Mouse (Mus musculus) layer of hippocampus, adult 9-11 months (tissue): ENCODE measurements around the gene Samt3.

ENCODE experiments used
- DNase-seq: peaks from one replicate; pipeline ENCODE4 v3.0.0; 2022

The Samt3 gene

DNA sequence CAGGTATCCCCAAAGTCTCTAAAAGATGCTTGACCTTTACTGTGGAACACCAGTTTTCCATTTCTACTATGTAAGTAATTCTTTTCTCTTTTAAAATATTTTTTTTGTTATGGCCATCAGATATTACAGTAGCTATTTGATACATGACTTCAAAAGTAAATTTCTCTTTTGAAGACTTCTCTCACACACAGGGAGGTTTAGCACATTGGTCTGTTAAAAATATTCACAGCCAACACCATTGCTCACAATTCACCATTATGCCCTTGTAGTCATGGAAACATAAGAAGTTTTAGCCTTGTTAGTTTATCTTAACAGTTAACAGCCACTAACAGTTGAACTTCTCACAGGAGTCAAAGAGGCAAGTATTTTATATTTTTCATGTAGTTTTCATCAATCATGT, at the start of gene Samt3:
TSS of gene Samt3 (plus strand) at position 301 of the 400 bp plus-strand sequence.
- DNase-seq, result no peak

DNA sequence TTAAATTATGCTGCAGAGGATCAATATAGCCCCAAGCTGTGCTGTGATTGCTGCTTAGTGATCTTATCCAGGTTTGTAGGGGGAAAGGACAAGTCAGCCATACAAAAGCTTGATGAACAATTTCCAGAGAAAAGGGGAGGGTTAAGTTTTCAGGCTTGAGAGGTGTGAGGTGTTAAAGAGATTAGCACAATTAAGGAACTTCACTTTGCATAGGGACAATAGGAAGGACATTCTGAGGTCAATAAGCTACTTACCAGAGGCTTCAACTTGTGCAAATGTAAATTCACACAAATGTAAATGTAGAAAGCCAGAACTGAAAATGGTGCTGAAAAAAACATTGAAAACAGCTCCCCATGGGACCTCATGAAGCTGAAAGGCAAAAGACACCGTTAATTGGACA, 27.4 kb upstream of the Samt3 start:
- DNase-seq, result no peak

DNA sequence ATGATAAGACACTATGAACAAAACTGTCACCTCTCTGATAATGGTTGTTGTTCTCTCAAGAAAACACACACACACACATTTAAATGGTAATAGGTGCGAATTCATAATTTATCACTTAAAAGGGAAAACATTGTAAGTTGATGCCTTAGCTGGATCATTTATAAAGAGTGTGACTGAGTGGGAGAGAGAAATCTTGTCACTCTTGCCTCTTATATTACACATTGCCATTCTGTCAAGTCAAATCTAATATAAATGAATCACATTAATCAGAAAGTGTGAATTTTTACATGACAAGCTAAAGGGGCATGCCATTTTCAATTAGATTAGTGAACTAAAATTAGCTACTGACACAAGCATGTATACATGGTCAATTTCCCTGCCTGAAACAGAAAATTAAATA, 44.7 kb downstream of the Samt3 start:
- DNase-seq, result no peak
